ENCODE assay signal across 14 mouse cellular contexts in genomic region chr16:87124519-87124918, GRCm38 (mm10).
"Had no signal": no experiment of that assay in that cellular context is flagged by ENCODE, and none has a peak within 500 bp of the region (broad histone marks: within the 10 kb centered on the region; RNA-seq: fewer than 3 reads in every experiment).

No protein-coding gene starts in this region.

- H3K9ac ChIP-seq: liver, embryonic 15.5 days; lung, embryonic 14.5 days; midbrain, embryonic 15.5 days; neural tube, embryonic 12.5 days had no signal

- H3K27me3 ChIP-seq: liver, embryonic 15.5 days; midbrain, embryonic 15.5 days; neural tube, embryonic 12.5 days had no signal

- H3K36me3 ChIP-seq: liver, embryonic 15.5 days; midbrain, embryonic 10.5 days; midbrain, embryonic 15.5 days; neural tube, embryonic 12.5 days had no signal

- H3K4me2 ChIP-seq: liver, embryonic 11.5 days; liver, embryonic 15.5 days; lung, embryonic 14.5 days; midbrain, embryonic 15.5 days; neural tube, embryonic 12.5 days had no signal

- ATAC-seq: midbrain, embryonic 15.5 days had no signal

- H3K4me1 ChIP-seq: liver, embryonic 15.5 days; midbrain, embryonic 10.5 days; midbrain, embryonic 15.5 days; neural tube, embryonic 12.5 days had no signal

- H3K9me3 ChIP-seq: liver, embryonic 15.5 days; midbrain, embryonic 10.5 days; midbrain, embryonic 15.5 days; neural tube, embryonic 12.5 days had no signal

- H3K4me3 ChIP-seq: liver, embryonic 15.5 days; midbrain, embryonic 10.5 days; midbrain, embryonic 15.5 days; neural tube, embryonic 12.5 days had no signal

- DNase-seq: kidney, adult 18-20 months; kidney, postnatal 10 days; kidney, postnatal 4 days; lung, embryonic 14.5 days; lung, postnatal 10 days; lung, postnatal 4 days; thymus, adult 18-20 months; thymus, postnatal 14 days had no signal

- H3K27ac ChIP-seq: liver, embryonic 15.5 days; midbrain, embryonic 10.5 days; midbrain, embryonic 15.5 days; neural tube, embryonic 12.5 days; stomach, postnatal 0 days had no signal
